Mouse (Mus musculus): ENCODE data around the gene Chst1. TPM values are rescaled to one million over a fixed set of nuclear protein-coding genes. Genes with fewer than 3 reads are reported as not detected.

Gene Chst1
- polyA plus RNA-seq, 1 experiment from 2014 or later: 7.2 TPM

DNA sequence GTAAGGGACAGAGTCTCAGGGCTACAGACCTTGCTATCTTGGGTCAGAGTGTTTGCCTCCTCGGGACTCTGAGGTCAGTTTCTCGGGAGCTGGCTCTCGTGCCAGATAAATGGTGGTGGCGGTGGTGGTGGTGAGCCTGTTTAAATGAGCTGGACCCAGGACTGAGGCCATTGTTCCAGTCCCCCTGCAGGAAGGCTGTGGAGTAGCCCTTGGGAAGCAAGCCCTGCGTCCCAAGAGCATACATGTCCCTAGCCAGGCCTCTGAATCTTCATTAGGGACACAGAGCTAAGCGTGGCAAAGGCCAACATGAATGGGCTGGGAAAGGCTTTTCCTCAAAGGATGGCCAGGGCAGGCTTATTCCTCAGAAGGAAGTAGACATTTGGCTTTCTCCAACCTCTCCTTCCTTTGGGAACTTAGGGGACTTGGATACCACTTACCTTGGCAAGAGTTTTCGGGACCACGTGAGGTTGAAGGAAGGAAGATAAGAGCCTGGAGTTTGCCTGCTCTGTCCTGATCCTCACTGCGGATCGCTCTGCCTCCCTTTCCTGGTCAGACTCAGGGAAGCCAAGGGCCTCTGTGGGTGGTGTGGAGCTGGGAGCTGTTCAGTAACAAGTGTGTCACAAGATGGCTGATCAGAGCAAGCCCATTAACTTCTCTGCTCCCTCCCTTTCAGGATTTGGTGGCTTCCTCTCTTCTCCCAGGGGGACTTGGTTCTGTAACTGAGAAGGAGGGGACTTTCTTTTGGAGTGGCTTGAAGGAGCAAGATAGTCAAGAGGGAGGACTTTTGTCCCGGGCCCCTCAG, 4.4 kb upstream of the Chst1 start:
- ATAC-seq (replicated peaks; ENCODE audit: low FRiP score) (no peak), DNase-seq (ENCODE audit: low spot score) (no peak)
- Histone ChIP-seq H3K27me3 (ENCODE audit: control insufficient read depth, insufficient read depth, low read length) (no peaks in the 10 kb centered on the region; the same call in 1 of the 2 replicates), H3K9ac (ENCODE audit: low read length) (no peak overlapping the region), H3K27ac (ENCODE audit: low read depth, low read length) (no peak overlapping the region), H3K4me1 (replicated peaks; ENCODE audit: control insufficient read depth, insufficient read depth, low read length) (peaks cover 2% of the 10 kb centered on the region; the same call in 1 of the 2 replicates), H3K4me3 (ENCODE audit: low read depth, low read length) (no peak overlapping the region), H3K4me2 (ENCODE audit: low read depth, low read length, severe bottlenecking) (no peak overlapping the region), H3K36me3 (ENCODE audit: control insufficient read depth, insufficient read depth, low read length) (no peaks in the 10 kb centered on the region), H3K9me3 (ENCODE audit: control insufficient read depth, low read length) (no peaks in the 10 kb centered on the region)
- 59% methylated on average over 11 of the region's 11 CpGs for WGBS

DNA sequence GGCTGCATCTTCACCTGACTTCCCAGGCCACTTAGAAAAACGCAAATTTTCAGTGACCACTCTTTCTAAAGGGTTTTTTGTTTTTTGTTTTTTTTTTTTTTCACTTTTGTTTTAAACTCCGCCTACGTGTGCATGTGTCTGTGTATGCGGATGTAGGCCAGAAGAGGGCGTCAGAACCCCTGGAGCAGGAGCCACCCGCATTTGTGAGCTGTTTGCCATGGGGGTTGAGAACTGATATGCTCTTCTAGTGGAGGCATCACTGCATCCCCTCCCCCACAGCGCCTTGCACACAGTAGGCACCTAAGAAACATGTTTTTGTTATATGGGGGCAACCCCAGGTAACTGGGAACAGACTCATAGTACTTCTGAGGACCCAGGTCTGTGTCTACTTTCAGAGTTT, 2.2 kb upstream of the Chst1 start:
- Histone ChIP-seq H3K4me1 (replicated peaks; ENCODE audit: control insufficient read depth, insufficient read depth, low read length) (peaks cover 10% of the 10 kb centered on the region), H3K27me3 (ENCODE audit: control insufficient read depth, insufficient read depth, low read length) (no peaks in the 10 kb centered on the region; the same call in 1 of the 2 replicates), H3K4me3 (ENCODE audit: low read depth, low read length) (no peak overlapping the region), H3K36me3 (ENCODE audit: control insufficient read depth, insufficient read depth, low read length) (no peaks in the 10 kb centered on the region), H3K9me3 (ENCODE audit: control insufficient read depth, low read length) (no peaks in the 10 kb centered on the region), H3K27ac (ENCODE audit: low read depth, low read length) (no peak overlapping the region), H3K9ac (ENCODE audit: low read length) (no peak overlapping the region), H3K4me2 (ENCODE audit: low read depth, low read length, severe bottlenecking) (no peak overlapping the region)
- WGBS: 7% methylated on average over 7 of the region's 7 CpGs
- no peak for ATAC-seq (replicated peaks; ENCODE audit: low FRiP score)
- peak; percentile 68 for DNase-seq (ENCODE audit: low spot score)

- Histone ChIP-seq H3K9ac (ENCODE audit: low read length) (peak overlapping the region; percentile 76; the same call in 1 of the 2 replicates), H3K4me1 (replicated peaks; ENCODE audit: control insufficient read depth, insufficient read depth, low read length) (peaks cover 13% of the 10 kb centered on the region), H3K27ac (ENCODE audit: low read depth, low read length) (no peak overlapping the region), H3K27me3 (ENCODE audit: control insufficient read depth, insufficient read depth, low read length) (no peaks in the 10 kb centered on the region; the same call in 1 of the 2 replicates), H3K36me3 (ENCODE audit: control insufficient read depth, insufficient read depth, low read length) (no peaks in the 10 kb centered on the region), H3K4me3 (ENCODE audit: low read depth, low read length) (peak overlapping the region; percentile 73), H3K4me2 (ENCODE audit: low read depth, low read length, severe bottlenecking) (peak overlapping the region; percentile 96), H3K9me3 (ENCODE audit: control insufficient read depth, low read length) (no peaks in the 10 kb centered on the region)
- 27% methylated on average over 11 of the region's 11 CpGs for WGBS
- DNase-seq (ENCODE audit: low spot score) (no peak), ATAC-seq (replicated peaks; ENCODE audit: low FRiP score) (peak; percentile 26)
Observed at GRCm38 (mm10) chr2:92598941-92599486, 493 bp upstream of the Chst1 start.

- DNase-seq (ENCODE audit: low spot score) (no peak), ATAC-seq (replicated peaks; ENCODE audit: low FRiP score) (no peak; the same call in 1 of the 2 replicates)
- H3K4me3 ChIP-seq (ENCODE audit: low read depth, low read length): peak overlapping the region; percentile 73
- WGBS: 1% methylated on average over 17 of the region's 17 CpGs
- no peaks in the 10 kb centered on the region; the same call in 1 of the 2 replicates for H3K27me3 ChIP-seq (ENCODE audit: control insufficient read depth, insufficient read depth, low read length)
- H3K36me3 ChIP-seq (ENCODE audit: control insufficient read depth, insufficient read depth, low read length): no peaks in the 10 kb centered on the region
- peak overlapping the region; percentile 96 for H3K4me2 ChIP-seq (ENCODE audit: low read depth, low read length, severe bottlenecking)
- H3K9ac ChIP-seq (ENCODE audit: low read length): peak overlapping the region; percentile 76
- no peak overlapping the region for H3K27ac ChIP-seq (ENCODE audit: low read depth, low read length)
- H3K4me1 ChIP-seq (replicated peaks; ENCODE audit: control insufficient read depth, insufficient read depth, low read length): peaks cover 13% of the 10 kb centered on the region
- no peaks in the 10 kb centered on the region for H3K9me3 ChIP-seq (ENCODE audit: control insufficient read depth, low read length)
Observed at GRCm38 (mm10) chr2:92600348-92600670, 802 bp downstream of the Chst1 start.

DNA sequence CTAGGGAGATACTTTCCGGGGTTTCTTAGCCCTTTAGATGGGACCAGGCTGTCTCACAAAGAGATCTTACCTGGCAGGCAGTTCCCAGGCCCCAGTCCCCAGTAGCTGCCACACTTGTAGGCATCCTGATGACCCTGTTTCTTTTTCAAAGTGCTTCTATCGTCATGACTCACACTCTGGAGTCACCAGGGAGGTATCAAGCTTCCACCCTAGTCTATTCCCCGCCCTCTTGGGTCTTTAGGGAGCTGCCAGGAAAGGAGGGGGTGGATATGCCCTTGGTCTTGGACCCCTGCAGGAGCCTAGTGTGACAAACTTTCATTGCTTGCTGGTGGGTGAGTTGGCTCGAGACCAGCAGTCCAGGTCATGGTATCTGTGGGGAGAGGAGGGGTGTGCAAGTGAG, 1.7 kb downstream of the Chst1 start:
- Histone ChIP-seq H3K9ac (ENCODE audit: low read length) (no peak overlapping the region), H3K27me3 (ENCODE audit: control insufficient read depth, insufficient read depth, low read length) (no peaks in the 10 kb centered on the region), H3K4me1 (replicated peaks; ENCODE audit: control insufficient read depth, insufficient read depth, low read length) (peaks cover 13% of the 10 kb centered on the region)

DNA sequence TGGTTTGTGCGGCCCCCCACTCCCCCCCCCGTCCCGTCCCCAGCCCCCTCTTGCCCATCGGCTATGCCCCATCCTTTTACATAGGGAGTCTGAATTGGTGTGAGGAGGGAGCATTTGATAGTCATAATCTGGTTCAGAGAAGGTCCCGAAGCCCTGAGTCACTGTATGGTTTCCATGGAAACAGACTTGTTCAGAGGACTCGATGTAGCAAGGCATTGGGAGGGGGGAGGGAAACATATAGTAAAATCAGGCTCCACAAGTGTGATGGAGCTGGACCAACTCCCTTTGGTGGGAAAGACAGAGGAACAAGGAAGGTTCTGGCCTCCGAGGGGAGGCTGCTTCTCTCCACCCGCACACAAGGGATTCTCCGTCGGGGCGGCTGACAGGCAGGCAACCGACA, 2.6 kb downstream of the Chst1 start:
- DNase-seq (ENCODE audit: low spot score): no peak
- Histone ChIP-seq H3K27me3 (ENCODE audit: control insufficient read depth, insufficient read depth, low read length) (no peaks in the 10 kb centered on the region), H3K27ac (ENCODE audit: low read depth, low read length) (no peak overlapping the region), H3K4me3 (ENCODE audit: low read depth, low read length) (no peak overlapping the region), H3K4me2 (ENCODE audit: low read depth, low read length, severe bottlenecking) (no peak overlapping the region), H3K4me1 (replicated peaks; ENCODE audit: control insufficient read depth, insufficient read depth, low read length) (peaks cover 13% of the 10 kb centered on the region), H3K36me3 (ENCODE audit: control insufficient read depth, insufficient read depth, low read length) (no peaks in the 10 kb centered on the region), H3K9me3 (ENCODE audit: control insufficient read depth, low read length) (no peaks in the 10 kb centered on the region), H3K9ac (ENCODE audit: low read length) (no peak overlapping the region)
- ATAC-seq (replicated peaks; ENCODE audit: low FRiP score): peak; percentile 8; the same call in 1 of the 2 replicates
- WGBS: 19% methylated on average over 12 of the region's 12 CpGs

More for the DNA sequence above, 1.7 kb downstream of the Chst1 start:
- ATAC-seq (replicated peaks; ENCODE audit: low FRiP score) (no peak), DNase-seq (ENCODE audit: low spot score) (no peak)
- Histone ChIP-seq H3K27ac (ENCODE audit: low read depth, low read length) (no peak overlapping the region), H3K9me3 (ENCODE audit: control insufficient read depth, low read length) (no peaks in the 10 kb centered on the region), H3K4me3 (ENCODE audit: low read depth, low read length) (no peak overlapping the region), H3K36me3 (ENCODE audit: control insufficient read depth, insufficient read depth, low read length) (no peaks in the 10 kb centered on the region), H3K4me2 (ENCODE audit: low read depth, low read length, severe bottlenecking) (no peak overlapping the region)
- WGBS: 42% methylated on average over 4 of the region's 4 CpGs

GRCm38 (mm10) chr2:92603591-92603990, 4.1 kb downstream of the Chst1 start:
- Histone ChIP-seq H3K9me3 (ENCODE audit: control insufficient read depth, low read length) (no peaks in the 10 kb centered on the region), H3K4me3 (ENCODE audit: low read depth, low read length) (no peak overlapping the region), H3K4me1 (replicated peaks; ENCODE audit: control insufficient read depth, insufficient read depth, low read length) (peaks cover 13% of the 10 kb centered on the region), H3K36me3 (ENCODE audit: control insufficient read depth, insufficient read depth, low read length) (no peaks in the 10 kb centered on the region), H3K27me3 (ENCODE audit: control insufficient read depth, insufficient read depth, low read length) (no peaks in the 10 kb centered on the region), H3K9ac (ENCODE audit: low read length) (no peak overlapping the region), H3K27ac (ENCODE audit: low read depth, low read length) (no peak overlapping the region), H3K4me2 (ENCODE audit: low read depth, low read length, severe bottlenecking) (no peak overlapping the region)
- DNase-seq (ENCODE audit: low spot score) (no peak), ATAC-seq (replicated peaks; ENCODE audit: low FRiP score) (no peak)
- WGBS: 83% methylated on average over 5 of the region's 5 CpGs

- no peaks in the 10 kb centered on the region for H3K36me3 ChIP-seq (ENCODE audit: control insufficient read depth, insufficient read depth, low read length)
- H3K4me2 ChIP-seq (ENCODE audit: low read depth, low read length, severe bottlenecking): no peak overlapping the region
- H3K27me3 ChIP-seq (ENCODE audit: control insufficient read depth, insufficient read depth, low read length): no peaks in the 10 kb centered on the region
- ATAC-seq (replicated peaks; ENCODE audit: low FRiP score): no peak
- DNase-seq (ENCODE audit: low spot score): no peak
- no peaks in the 10 kb centered on the region for H3K9me3 ChIP-seq (ENCODE audit: control insufficient read depth, low read length)
- peaks cover 11% of the 10 kb centered on the region for H3K4me1 ChIP-seq (replicated peaks; ENCODE audit: control insufficient read depth, insufficient read depth, low read length)
- H3K4me3 ChIP-seq (ENCODE audit: low read depth, low read length): no peak overlapping the region
- no peak overlapping the region for H3K9ac ChIP-seq (ENCODE audit: low read length)
- no peak overlapping the region for H3K27ac ChIP-seq (ENCODE audit: low read depth, low read length)
- 87% methylated on average over 5 of the region's 5 CpGs for WGBS
Observed at GRCm38 (mm10) chr2:92604565-92604964, 5.1 kb downstream of the Chst1 start.
